Mouse (Mus musculus): ENCODE measurements around the gene Kif1b. TPM values are rescaled to one million over a fixed set of nuclear protein-coding genes. Genes with fewer than 3 reads are reported as not detected.

Kif1b gene
- polyA plus RNA-seq (2021; fragmentation: Nextera tagmentation) = 51.0 and 56.0 TPM in 2 replicates
- long read RNA-seq, experiment 1, full-length matches to known transcripts = 20 of 372 reads
- long read RNA-seq, experiment 1, partial matches to known transcripts = 123 of 372 reads
- long read RNA-seq, experiment 1, other reads (novel, unspliced or antisense) = 229 of 372 reads
- long read RNA-seq, experiment 2, transcript Kif1b-209 (9 exons, 2,980 nt) = major isoform, 6 of 299 reads
- long read RNA-seq, experiment 2, partial matches to known transcripts = 31 of 299 reads
- long read RNA-seq, experiment 2, other reads (novel, unspliced or antisense) = 258 of 299 reads

DNA sequence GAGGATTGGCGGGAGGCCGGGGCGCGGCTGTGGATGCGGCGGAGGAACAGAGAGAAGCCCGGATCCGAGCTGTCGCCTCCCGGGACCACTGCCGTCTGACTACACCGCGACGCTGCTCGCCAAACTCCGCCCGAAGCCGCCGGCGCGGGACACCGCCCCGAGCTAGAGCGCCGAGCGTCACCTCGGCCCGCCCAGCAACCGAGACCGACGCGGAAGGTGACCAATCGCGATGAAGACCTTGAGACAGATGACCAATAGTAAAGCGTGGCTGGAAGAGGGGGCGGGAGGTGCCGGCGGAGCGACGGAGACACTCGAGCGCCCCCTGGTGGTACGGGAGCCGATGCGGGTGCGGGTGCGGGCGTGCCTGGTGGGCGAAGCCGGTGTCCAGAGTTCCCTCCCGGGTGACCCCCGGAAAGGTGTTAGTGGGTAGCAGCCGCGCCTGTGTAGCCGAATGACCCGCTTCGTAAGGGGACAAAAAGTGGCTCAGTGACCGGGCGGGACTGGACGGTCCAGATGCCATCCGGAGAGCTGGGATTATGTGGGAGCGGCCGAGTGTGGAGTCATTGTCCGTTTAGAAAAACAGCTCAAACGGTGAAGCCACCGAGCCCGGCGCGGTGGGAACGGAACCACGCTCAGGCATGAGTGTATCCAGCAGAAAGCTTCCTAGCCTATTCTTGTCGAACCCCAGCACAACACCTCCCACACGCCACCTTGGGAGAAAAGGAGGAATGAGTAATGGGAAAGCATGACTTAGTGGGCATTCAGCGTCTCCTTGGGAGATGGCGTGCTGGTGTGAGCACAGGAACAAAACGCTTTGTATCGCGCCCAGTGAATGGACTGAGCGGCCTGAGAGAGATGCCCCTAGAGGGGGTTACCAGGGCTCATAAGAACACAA lies at the start of gene Kif1b:
Gene Kif1b (minus strand): TSS at position 98 of the 895 bp plus-strand sequence.

GRCm38 (mm10) chr4:149166215-149166946 lies 141.1 kb downstream of the Kif1b start, which contains the start of gene Pgd:
Gene Pgd, minus strand, starts transcription at chr4:149166771.

DNA sequence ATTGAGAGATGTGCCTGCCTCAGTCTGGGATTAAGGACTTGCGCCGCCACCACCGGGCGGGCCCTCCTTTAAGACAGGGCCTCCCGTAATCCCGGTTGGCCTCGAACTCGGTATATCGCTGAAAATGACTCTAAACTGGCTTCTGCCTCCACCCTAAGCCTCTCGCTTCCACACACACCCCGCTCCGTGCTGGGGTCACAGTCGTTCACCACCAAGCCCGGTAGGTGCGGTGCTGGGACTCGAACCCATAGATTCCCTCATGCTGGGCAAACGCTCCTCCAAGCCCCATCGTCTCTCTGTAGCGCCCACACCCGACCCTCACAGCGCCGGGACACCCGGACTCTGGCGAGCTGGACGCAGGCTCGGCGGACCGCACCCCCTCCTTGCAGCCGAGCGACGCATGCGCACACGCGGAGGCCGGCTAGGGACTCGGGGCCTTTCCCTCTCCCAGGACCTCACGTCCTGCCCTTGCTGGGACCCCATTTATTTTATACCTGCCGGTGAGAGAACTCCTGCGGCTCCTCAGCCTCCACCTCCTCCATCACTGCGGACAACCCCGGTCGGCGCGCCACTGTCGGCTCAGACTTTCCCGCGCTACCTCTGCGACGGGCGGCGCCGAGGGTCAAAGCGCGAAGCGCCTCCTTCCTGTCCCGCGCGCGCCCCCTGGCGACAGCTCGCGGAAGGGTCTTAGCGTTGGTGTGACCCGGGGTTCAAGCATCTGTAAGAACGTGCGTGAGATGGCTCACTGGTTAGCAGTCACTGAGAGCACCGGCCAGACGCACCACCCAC lies 170.3 kb downstream of the Kif1b start, which contains the start of gene Cenps:
Gene Cenps (minus strand): TSS at position 648 of the 789 bp plus-strand sequence.

GRCm38 (mm10) chr4:149126663-149127062 lies 180.8 kb downstream of the Kif1b start, which contains the start of gene Cort:
Gene Cort, minus strand, starts transcription at chr4:149126763.

Other genes with a start within 250 kb of the Kif1b start
- 55.5 and 57.8 TPM in 2 replicates for gene Pex14, start 207.8 kb downstream of the Kif1b start, polyA plus RNA-seq (2021; fragmentation: Nextera tagmentation)
- gene Dffa, start 203.5 kb downstream of the Kif1b start, polyA plus RNA-seq (2021; fragmentation: Nextera tagmentation) = 11.7 and 16.7 TPM in 2 replicates
- gene Cort, start 180.9 kb downstream of the Kif1b start, polyA plus RNA-seq (2021; fragmentation: Nextera tagmentation) = 29.8 and 33.1 TPM in 2 replicates
- gene Cenps, start 170.1 kb downstream of the Kif1b start, polyA plus RNA-seq (2021; fragmentation: Nextera tagmentation) = 8.8 and 11.1 TPM in 2 replicates
- gene Pgd, start 140.9 kb downstream of the Kif1b start, polyA plus RNA-seq (2021; fragmentation: Nextera tagmentation) = 15.5 and 20.8 TPM in 2 replicates
- gene Ube4b, start 119.1 kb upstream of the Kif1b start, polyA plus RNA-seq (2021; fragmentation: Nextera tagmentation) = 19.6 and 25.9 TPM in 2 replicates
- not detected in 2 replicates for gene Rbp7, start 147.3 kb upstream of the Kif1b start, polyA plus RNA-seq (2021; fragmentation: Nextera tagmentation)
- gene Tmem274, start 169.7 kb upstream of the Kif1b start, polyA plus RNA-seq (2021; fragmentation: Nextera tagmentation) = not detected in 2 replicates
- gene Nmnat1, start 177.5 kb upstream of the Kif1b start, polyA plus RNA-seq (2021; fragmentation: Nextera tagmentation) = 4.3 and 4.7 TPM in 2 replicates
- 18.4 and 20.2 TPM in 2 replicates for gene Lzic, start 177.5 kb upstream of the Kif1b start, polyA plus RNA-seq (2021; fragmentation: Nextera tagmentation)
- 36.4 and 43.9 TPM in 2 replicates for gene Ctnnbip1, start 210.5 kb upstream of the Kif1b start, polyA plus RNA-seq (2021; fragmentation: Nextera tagmentation)

Measured in left cerebral cortex, adult 6 months (tissue).